Mouse (Mus musculus) C2C12 (cell line): ENCODE data around the gene 1110002E22Rik.

ENCODE experiments used
- CTCF ChIP-seq: IDR thresholded peaks from one replicate; pipeline ENCODE4 v1.5.1; 2011; ENCODE audit not compliant: control insufficient read depth, insufficient read depth, insufficient read length
- FOSL1 ChIP-seq: IDR thresholded peaks from one replicate; pipeline ENCODE4 v1.8.0; 2011; ENCODE audit warnings: mild to moderate bottlenecking, low read length; ENCODE audit not compliant: poor library complexity, insufficient read depth, severe bottlenecking

GRCm38 (mm10) chr3:138071476-138072073, 6.7 kb downstream of the 1110002E22Rik start:
- no peak for TF ChIP-seq CTCF
- TF ChIP-seq FOSL1 = no peak
